Mouse (Mus musculus): ENCODE results near the gene Gm10100.
"Not testable (repeated sequence)": the region's sequence is repeated elsewhere in the genome, so short reads cannot be mapped to it uniquely, and the experiment has no call there.

Gm10100 gene

DNA sequence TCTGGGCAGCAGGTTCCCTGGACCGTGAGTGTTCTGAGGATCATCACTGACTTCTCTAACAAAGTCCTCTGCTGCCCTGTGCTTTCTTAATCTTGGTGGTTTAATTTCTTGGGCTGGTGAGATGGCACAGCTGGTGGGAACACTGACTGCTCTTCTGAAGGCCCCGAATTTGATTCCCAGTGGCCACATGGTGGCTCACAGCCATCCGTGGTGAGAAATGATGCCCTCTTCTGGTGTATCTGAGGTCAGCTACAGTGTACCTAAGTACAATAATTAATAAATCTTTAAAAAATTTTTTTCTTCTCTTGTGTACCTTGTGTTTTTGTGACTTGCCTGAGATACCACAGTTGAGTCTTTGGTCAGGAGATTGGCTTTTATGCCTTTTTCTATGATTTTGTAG, 26.0 kb downstream of the Gm10100 start:
- in situ Hi-C loops (cut with MboI, MseI) = not testable (repeated sequence)

DNA sequence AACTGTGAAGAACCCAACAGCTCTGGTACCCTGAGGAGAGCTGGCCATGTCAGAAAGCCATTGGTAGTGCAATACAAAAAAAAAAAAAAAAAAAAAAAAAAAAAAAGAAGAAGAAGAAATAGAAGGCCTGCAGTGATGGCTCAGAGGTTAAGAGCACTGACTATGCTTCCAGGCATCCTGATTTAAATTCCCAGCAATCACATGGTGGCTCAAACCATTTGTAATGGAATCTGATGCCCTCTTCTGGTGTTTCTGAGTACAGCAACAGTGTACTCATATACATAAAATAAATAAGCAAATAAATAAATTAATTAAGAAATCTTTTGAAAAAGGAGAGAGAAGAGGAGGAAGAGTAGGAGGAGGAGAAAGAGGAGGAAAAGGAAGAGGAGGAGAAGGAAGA, 27.2 kb downstream of the Gm10100 start:
- in situ Hi-C loops (cut with MboI, MseI) = no loop called here

DNA sequence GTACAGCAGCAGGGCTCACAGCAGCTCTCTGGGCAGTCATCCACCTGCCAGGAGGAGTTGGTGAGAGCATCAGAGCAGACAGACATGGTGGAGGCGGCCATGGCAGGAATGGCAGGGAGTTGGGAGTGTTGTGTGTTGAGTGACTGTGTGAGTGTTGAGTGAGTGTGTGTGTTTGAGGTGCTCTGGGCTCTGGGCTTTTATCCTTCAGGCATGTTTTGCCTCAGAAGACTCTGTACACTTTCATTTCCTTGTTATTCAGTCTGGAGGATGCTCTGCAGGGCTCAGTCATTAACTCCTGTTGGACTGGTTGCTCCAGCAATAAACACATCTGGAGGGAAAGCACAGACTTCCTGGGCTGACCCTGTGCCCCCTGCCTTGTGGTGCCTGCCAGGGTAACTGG, 33.3 kb downstream of the Gm10100 start, which contains the start of gene Gm3233:
TSS of gene Gm3233 (minus strand) at position 101 of the 400 bp plus-strand sequence.
- in situ Hi-C loops (cut with MboI, MseI) = not testable (repeated sequence)

DNA sequence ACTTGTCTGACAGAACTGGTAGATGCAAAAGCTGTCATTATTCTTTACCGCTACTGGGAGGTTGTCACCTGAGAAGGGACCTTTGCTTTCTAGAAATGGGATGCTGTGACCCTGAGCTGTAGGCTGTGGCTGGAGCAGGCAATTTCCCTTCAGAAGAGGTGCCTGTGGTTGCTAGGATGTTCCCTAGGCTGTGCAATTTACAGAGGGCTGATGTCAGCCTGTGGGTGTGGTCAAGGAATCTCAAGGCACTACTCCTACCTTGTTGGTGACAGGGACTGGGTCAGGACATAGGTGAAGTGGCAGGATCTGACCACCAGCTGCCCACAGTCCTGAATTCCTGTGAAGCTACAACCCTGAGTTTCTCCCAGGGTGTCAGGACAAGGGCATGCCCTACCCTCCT, 43.4 kb downstream of the Gm10100 start:
- in situ Hi-C loops (cut with MboI, MseI) = no loop called here

DNA sequence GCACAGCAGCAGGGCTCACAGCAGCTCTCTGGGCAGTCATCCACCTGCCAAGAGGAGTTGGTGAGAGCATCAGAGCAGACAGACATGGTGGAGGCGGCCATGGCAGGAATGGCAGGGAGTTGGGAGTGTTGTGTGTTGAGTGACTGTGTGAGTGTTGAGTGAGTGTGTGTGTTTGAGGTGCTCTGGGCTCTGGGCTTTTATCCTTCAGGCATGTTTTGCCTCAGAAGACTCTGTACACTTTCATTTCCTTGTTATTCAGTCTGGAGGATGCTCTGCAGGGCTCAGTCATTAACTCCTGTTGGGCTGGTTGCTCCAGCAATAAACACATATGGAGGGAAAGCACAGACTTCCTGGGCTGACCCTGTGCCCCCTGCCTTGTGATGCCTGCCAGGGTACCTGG, 44.9 kb downstream of the Gm10100 start, which contains the start of gene Gm3238:
TSS of gene Gm3238 (minus strand) at position 101 of the 400 bp plus-strand sequence.
- in situ Hi-C loops (cut with MboI, MseI) = not testable (repeated sequence)

DNA sequence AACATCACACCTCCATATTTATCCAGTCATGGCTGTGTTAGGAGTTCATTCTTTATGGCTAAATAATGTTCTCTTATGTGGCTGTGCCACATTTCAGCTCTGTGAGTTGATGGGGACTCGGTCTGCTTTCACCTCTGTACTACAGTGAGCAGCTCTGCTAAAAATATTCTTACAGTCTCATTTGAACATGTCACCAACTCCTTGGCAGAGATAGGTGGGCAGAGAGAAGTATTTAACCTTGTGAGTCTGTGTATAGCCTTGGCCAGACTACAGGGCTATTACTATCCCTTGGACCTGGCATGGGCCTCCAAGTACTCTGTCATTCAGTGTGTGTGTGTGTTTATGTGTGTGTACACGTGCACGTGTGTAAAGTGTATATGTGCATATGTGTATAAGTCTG, 45.9 kb downstream of the Gm10100 start:
- in situ Hi-C loops (cut with MboI, MseI) = not testable (repeated sequence)
